ENCODE assay signal across 12 mouse cellular contexts in genomic region chr6:34272462-34272861, GRCm38 (mm10).
"Had no signal": no experiment of that assay in that cellular context is flagged by ENCODE, and none has a peak within 500 bp of the region (broad histone marks: within the 10 kb centered on the region; RNA-seq: fewer than 3 reads in every experiment).

No protein-coding gene starts in this region.

- ATAC-seq: liver, postnatal 0 days; midbrain, embryonic 13.5 days had no signal

- H3K27me3 ChIP-seq: liver, embryonic 13.5 days; lung, embryonic 15.5 days; midbrain, embryonic 13.5 days; stomach, embryonic 15.5 days had no signal

- H3K9me3 ChIP-seq: kidney, embryonic 15.5 days; limb, embryonic 12.5 days; liver, embryonic 13.5 days; lung, embryonic 15.5 days; midbrain, embryonic 13.5 days; stomach, embryonic 15.5 days had no signal

- H3K36me3 ChIP-seq: kidney, embryonic 15.5 days; limb, embryonic 12.5 days; liver, embryonic 13.5 days; lung, embryonic 15.5 days; midbrain, embryonic 13.5 days; stomach, embryonic 15.5 days had no signal

- H3K4me3 ChIP-seq: kidney, embryonic 15.5 days; limb, embryonic 12.5 days; liver, embryonic 13.5 days; lung, embryonic 15.5 days; midbrain, embryonic 13.5 days; stomach, embryonic 15.5 days had no signal

- H3K9ac ChIP-seq: kidney, embryonic 15.5 days; limb, embryonic 12.5 days; liver, embryonic 13.5 days; liver, postnatal 0 days; lung, embryonic 15.5 days; midbrain, embryonic 13.5 days; stomach, embryonic 15.5 days had no signal

- H3K4me2 ChIP-seq: kidney, embryonic 15.5 days; limb, embryonic 12.5 days; liver, embryonic 13.5 days; lung, embryonic 15.5 days; midbrain, embryonic 13.5 days; stomach, embryonic 15.5 days had no signal

- H3K27ac ChIP-seq: kidney, embryonic 15.5 days; limb, embryonic 12.5 days; liver, embryonic 13.5 days; lung, embryonic 15.5 days; midbrain, embryonic 13.5 days; stomach, embryonic 15.5 days had no signal

- DNase-seq: kidney, adult 2 months; kidney, postnatal 14 days; liver; liver, embryonic 13.5 days; liver, postnatal 0 days; lung, postnatal 14 days; right cerebral cortex, postnatal 14 days had no signal

- H3K4me1 ChIP-seq: kidney, embryonic 15.5 days; limb, embryonic 12.5 days; liver, embryonic 13.5 days; stomach, embryonic 15.5 days had no signal
